Mouse (Mus musculus) layer of hippocampus, adult 2 months (tissue): ENCODE measurements around the gene Bscl2. TPM values are rescaled to one million over a fixed set of nuclear protein-coding genes. Genes with fewer than 3 reads are reported as not detected.
"Not testable (repeated sequence)": the region's sequence is repeated elsewhere in the genome, so short reads cannot be mapped to it uniquely, and the experiment has no call there.

ENCODE experiments used
- DNase-seq, 2 experiments: peaks; one replicate each; pipeline ENCODE4 v3.0.0; 2022; ENCODE audit warnings: low spot score in 2 of 2
- H3K27ac ChIP-seq: fragments of 200-600 bp; 2 replicates; pipeline ENCODE4 v1.8.1; 2022
- H3K4me3 ChIP-seq: fragments of 200-600 bp; 2 replicates; pipeline ENCODE4 v1.8.1; 2022; ENCODE audit warnings: mild to moderate bottlenecking
- CTCF ChIP-seq: fragments of 200-600 bp; conservative IDR thresholded peaks from 2 replicates; pipeline ENCODE4 v1.8.1; 2022; ENCODE audit warnings: antibody characterized with exemption, mild to moderate bottlenecking, moderate library complexity
- total RNA-seq, 2 experiments: library from RNA; stranded (reverse); gene quantifications; 2 replicates each; pipeline ENCODE4 v1.2.3; 2021

The Bscl2 gene
- total RNA-seq, 2 experiments from 2014 or later, result 101 TPM

DNA sequence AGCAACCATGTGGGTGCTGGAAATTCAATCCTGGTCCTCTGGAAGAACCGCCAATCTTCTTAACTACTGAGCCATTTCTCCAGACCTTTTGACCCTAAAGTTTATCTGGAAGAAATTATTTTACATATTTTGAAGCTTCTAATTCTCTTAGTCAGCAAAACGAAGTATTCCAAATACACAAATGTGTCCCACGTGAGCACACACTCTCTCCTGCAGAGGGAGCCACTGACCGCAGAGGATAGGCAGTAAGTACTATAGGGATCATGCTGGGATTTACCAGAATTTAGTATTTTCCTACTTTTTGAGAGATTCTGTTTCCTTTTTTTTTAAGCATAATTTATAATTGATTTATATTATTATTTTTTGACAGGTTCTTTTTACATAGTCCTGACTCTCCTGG, 20.4 kb downstream of the Bscl2 start:
- no peak overlapping the region for H3K4me3 ChIP-seq
- H3K27ac ChIP-seq, result no peak overlapping the region
- peak; percentile 85 for TF ChIP-seq CTCF
- DNase-seq, result peak in 1 of 2 experiments; percentile 47

DNA sequence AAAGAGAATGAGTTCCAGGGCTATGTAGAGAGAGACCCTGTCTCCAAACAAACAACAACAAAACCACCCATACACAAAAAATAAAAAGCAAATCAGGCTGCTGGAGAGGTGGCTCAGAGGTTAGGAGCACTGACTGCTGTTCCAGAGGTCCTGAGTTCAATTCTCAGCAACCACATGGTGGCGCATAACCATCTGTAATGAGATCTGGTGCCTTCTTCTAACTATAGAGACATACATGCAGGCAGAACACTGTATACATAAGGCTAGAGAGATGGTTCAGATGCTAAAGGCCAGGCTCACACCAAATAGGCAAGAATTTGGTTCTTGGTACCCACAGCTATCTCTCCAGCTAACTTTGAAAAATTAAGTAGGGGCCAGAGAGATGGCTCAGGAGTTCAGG, 21.8 kb downstream of the Bscl2 start:
- no peak overlapping the region for H3K27ac ChIP-seq
- DNase-seq, result no peak
- H3K4me3 ChIP-seq, result no peak overlapping the region
- peak; percentile 64 for TF ChIP-seq CTCF

DNA sequence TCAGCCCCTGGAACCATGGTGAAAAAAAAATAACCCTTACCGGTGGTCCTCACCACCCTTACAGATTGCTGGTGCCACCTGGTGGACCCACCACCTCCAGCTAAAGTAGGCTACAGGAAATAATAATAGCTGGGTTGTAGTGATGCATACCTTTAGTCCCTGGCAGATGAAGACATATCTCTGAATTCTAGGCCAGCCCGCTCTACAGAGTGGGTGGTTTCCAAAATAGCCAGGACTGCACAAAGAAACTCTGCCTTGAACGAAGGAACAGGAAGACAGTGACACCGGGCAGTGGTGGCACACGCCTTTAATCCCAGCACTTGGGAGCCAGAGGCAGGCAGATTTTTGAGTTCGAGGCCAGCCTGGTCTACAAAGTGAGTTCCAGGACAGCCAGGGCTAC, 27.0 kb downstream of the Bscl2 start:
- no peak for TF ChIP-seq CTCF
- no peak overlapping the region for H3K27ac ChIP-seq
- H3K4me3 ChIP-seq, result no peak overlapping the region
- no peak for DNase-seq

DNA sequence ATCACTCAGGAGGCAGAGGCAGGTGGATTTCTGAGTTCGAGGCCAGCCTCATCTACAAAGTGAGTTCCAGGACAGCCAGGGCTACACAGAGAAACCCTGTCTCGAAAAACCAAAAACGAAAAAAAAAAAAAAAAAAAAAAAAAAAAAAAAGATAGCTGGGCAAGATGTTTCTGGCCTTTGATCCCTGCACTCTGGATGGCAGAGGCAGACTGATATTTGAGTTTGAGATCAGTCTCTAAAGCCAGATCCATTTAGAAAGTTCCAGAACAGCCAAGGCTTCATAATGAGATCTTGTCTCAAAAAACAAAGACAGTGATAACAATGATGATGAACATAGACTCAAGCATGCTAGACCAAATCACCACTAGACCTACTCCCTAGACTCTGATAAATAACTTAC, 33.1 kb downstream of the Bscl2 start:
- peak overlapping the region; percentile 94; the same call in 1 of the 2 replicates for H3K27ac ChIP-seq
- not testable (repeated sequence) for DNase-seq, H3K4me3 ChIP-seq

DNA sequence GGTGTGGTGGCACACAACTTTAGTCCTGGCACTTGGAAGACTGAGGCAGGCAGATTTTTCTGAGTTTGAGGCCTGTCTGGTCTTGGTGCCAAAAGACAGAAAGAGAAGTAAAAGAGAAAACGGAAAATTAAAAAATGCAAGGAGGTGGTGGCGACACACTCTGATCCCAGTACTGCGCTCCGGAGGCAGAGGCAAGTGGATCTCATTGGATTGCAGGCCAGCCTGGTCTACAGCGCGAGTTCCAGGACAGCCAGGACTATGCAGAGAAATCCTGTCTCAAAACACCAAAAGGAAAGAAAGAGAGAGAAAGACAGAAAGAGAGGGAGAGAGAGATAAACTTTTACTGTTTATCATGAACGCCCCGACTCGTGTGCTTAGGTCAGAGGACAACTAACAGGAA, 33.6 kb downstream of the Bscl2 start:
- no peak for DNase-seq
- Histone ChIP-seq H3K27ac (peak overlapping the region; percentile 94), H3K4me3 (peak overlapping the region; percentile 99)
- no peak for TF ChIP-seq CTCF

DNA sequence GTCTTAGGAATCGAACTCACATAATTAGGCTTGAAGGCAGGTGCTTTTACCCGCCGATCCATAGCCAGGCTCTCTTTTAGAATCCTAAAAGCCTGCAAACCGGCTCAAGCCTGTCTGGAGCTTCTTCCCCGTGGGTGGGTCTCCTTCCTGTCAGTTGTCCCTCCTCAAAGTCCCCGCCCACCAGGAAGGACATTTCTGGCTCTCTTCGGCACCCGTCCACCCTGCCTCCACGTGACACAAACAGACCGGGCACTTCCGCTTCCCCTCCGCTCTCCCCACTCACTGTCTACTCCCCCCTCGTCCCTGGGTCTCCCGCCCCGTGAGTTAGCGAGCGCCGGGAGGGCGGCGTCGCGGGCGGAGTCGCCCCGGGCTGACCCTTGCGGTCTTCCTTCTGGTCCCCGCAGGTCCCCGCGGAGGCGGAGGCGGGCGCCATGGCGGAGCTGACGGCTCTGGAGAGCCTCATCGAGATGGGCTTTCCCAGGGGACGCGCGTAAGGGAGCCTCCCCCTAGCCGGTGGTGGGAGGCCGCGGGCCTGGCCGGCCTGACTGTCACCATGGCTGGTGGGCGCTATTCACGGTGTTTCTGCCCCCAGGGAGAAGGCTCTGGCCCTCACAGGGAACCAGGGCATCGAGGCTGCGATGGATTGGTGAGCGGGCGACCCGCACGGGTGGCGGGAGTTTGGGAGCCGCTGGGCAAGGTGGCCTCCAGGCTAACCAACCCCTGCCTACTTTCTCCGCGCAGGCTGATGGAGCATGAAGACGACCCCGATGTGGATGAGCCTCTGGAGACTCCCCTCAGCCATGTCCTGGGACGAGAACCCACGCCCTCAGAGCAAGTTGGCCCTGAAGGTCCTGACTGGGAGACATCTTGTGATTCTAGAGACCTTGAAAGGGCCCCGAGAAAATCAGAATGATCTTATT, 34.3 kb downstream of the Bscl2 start, which contains the start of gene Ubxn1:
Ubxn1 (plus strand) TSS at position 230 of the 920 bp plus-strand sequence.
- peak; percentile 99 for DNase-seq
- H3K27ac ChIP-seq, result peak within 1 kb of the TSS; percentile 94
- H3K4me3 ChIP-seq, result peak within 1 kb of the TSS; percentile 99
- TF ChIP-seq CTCF, result no peak

DNA sequence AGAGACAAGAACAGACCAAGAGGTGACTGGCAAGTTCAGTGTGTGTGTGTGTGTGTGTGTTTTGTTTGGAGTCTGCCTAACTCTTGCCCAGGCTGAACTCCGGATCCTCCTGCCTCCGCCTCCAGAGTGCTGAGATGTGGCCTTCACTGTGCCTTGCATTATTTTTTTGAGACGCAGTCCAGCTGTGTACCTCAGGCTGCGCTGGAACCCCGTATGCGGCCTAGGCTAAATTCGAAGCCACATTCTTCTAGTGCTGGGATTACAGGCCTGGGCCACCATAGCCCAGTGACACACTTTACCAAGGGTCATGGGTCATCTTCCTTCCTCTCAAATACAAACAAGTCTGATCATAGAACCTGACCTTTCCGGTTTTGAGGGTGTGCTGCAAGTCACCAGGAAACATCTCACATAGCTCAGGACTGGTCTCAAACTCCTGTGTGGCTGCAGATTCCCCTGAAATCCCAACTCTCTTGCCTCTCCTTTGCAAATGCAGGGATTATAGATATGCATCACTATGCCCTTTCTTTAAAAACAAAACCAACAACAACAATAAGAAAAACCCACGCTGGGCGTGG, 35.1 kb downstream of the Bscl2 start:
- TF ChIP-seq CTCF, result no peak
- Histone ChIP-seq H3K27ac (no peak overlapping the region), H3K4me3 (peak overlapping the region; percentile 99)
- no peak for DNase-seq

DNA sequence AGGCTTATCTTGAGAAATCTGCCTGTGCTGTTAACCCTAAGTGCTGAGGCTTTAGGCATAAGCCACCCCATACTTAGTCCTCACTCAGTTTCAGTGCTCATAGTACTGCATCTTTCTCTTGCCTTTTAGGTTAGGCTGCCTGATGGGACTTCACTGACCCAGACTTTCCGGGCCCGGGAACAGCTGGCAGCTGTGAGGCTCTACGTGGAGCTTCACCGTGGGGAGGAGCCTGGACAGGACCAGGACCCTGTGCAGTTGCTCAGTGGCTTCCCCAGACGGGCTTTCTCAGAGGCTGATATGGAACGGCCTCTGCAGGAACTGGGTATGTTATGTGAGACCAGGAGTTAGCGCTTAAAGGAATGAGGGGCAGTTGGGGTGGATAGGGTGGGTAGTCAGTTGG, 37.8 kb downstream of the Bscl2 start:
- Histone ChIP-seq H3K27ac (no peak overlapping the region), H3K4me3 (no peak overlapping the region)
- DNase-seq, result no peak
- no peak for TF ChIP-seq CTCF

DNA sequence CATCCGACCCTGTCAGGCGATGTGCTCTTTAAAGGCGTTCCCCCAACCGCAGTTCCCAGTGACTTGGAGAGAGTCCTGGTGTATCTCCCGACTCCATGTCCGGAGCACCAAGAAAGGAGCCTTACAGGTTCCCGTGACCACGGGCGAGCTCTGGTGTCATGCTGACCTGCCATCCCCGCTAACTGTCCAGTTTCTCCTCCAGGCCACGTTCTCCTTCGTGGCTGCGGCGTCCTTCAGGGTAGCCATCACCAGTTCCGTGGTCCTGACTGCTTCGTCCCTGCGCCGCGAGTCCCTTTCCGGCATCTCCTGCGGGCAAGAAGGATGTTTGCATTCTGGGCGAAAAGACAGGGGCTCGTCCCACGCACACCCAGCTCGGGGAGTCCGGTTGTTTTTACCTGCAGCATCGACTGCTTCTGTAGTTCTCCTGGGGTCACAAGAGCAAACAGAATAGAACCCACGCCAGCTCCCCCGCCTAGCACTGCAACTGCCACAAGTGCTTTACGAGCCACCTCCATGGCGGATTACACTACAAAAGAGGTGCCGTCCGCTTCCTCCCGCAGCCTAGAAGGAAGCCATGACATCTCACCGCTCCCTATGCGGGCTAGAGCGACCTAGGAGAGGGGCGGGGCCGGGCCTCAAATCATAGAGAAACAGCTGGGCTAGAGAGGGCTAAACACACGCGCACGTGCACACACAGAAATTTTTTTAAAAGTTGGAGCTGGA, 43.2 kb downstream of the Bscl2 start, which contains the start of gene Uqcc3:
Uqcc3 (minus strand) TSS at position 613 of the 723 bp plus-strand sequence.
- TF ChIP-seq CTCF, result no peak
- peak within 1 kb of the TSS; percentile 91 for H3K27ac ChIP-seq
- H3K4me3 ChIP-seq, result peak within 1 kb of the TSS; percentile 93
- peak; percentile 88 to 89 for DNase-seq

DNA sequence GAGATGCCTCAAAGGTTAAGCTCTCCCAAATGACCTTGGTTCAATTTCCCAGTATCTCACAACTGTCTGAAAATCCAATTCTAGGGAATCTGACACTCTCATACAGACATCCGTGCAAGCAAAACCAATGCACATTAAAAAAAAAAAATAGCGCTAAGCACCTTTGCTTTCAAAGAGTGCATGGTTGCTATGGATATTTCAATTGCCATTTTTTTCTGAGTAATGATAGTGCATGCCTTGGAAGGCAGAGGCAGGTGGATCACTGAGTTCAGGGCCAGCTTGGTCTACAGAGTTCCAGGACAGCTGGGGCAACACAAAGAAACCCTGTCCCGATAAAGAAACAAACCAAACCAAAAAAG, 43.7 kb downstream of the Bscl2 start:
- H3K4me3 ChIP-seq, result peak overlapping the region; percentile 93
- TF ChIP-seq CTCF, result no peak
- peak overlapping the region; percentile 91 for H3K27ac ChIP-seq
- no peak for DNase-seq

DNA sequence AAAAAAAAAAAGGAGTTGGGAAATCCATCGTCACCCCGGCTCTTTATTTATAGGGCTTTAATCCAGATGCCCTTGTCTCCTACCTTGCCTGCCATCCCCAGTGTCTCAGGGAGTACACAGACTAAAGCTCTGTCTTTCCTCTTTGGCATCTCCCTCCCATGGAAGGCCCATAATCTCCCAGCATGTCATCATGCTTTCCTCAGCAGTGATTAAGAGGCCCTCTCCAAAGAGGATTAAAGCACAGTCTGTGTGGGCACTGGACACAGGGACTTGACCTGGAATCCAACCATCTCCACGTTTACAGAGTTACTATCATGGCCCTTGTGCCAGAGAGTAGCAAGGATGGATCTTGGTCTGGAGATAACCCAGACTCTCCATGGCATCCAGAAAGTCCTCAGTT, 46.3 kb downstream of the Bscl2 start, which contains the start of the genes Lbhd1 and Gm49403:
Lbhd1 (plus strand) TSS at position 117 of the 400 bp plus-strand sequence.
Gm49403 (plus strand) TSS at position 315 of the 400 bp plus-strand sequence.
- no peak within 1 kb of the TSS for H3K4me3 ChIP-seq
- no peak for DNase-seq
- H3K27ac ChIP-seq, result no peak within 1 kb of the TSS
- TF ChIP-seq CTCF, result no peak

DNA sequence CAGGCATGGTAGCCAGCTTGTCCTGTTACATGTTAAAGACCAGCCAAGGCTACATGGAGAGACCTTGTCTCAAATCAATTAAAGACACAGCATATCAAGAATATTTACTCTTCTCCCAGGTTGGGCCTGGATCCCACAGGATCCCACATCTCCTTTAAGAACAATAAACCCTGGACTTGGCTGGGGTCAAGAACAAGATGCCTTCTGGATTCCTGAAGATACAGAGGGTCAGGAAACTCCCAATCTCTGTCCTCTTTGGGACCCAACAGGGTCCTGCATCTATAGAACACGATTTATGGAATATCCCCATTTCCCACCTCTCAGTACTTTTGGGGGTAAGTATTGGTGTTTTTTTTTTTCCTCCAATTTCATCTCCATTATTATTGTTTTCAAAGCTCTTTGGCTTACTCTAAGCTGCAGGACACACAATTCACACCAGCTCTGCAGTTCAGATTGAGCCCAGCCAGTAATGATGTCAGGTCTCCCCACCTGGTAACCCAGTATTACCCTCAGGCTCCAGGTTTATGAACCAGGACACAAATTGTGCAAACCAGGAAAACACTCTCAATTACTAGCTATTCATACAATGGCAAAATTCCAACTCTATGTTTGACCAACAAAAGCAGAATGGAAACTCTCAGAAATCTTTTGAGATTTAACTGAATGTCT, 49.8 kb downstream of the Bscl2 start:
- no peak overlapping the region for H3K4me3 ChIP-seq
- H3K27ac ChIP-seq, result no peak overlapping the region

More for the DNA sequence above, 49.8 kb downstream of the Bscl2 start:
- no peak for DNase-seq
- no peak for TF ChIP-seq CTCF
